Mouse (Mus musculus): Measurements from ENCODE around the gene A3galt2.
A peak's percentile ranks its signal among the peaks of the same experiment; 100 is the strongest.

Gene A3galt2

DNA sequence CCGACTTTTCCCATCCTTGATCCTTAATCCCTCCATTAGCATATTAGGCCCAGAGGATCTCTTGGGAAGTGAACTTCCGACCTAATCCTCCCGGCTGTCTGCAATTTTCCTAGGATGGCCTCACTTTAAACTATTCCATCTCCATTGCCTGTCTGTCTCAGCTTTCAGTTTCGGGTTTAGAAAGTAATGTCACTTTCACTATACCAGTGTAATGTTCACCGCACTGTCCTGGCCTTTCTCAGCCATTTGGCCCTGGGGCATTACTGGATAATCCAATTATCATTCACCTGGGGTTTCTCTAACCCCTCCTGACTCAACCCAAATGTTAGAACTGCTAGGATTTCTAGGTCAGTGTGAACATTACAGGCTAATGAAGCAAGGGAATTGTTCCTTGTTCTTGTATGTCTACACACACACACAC is 26.7 kb upstream of the A3galt2 start:
- DNase-seq (ENCODE audit: low spot score): peak; percentile 29

DNA sequence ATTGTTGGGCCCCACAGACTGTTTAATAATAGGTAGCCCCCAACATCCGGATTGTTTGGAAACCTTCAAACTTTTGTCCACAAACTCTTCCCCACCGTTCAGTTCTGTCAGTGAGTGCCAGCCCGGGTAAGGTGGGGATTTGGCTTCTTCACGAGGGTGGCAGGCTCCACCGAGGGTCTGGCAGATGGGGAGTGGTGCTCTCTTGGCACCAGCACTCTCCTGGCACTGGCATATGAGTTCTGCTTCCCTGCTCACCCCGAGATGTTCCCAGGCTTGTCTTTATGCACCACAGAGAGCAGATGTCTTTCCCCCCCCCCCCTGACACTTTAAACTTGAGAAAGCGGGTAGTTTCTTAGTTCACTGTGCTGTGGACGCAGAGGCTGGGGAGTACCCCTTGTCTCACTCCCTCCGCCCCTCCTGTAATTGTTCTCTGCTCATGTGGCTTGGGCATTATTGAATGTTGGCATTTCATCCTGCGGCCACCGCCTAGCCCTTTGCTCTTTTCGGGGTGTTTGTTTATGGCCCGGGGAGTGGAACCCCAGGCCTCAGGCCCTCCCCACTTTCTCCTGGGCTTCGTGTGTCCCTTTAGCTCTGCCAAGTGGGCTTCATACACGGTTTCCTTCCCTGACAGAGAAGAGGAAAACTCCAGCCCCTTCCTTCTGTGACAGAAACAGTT is 26.0 kb upstream of the A3galt2 start:
- DNase-seq (ENCODE audit: low spot score): no peak

- no peak for DNase-seq (ENCODE audit: low spot score)
These were observed 25.5 kb upstream of the A3galt2 start for GRCm38 (mm10) chr4:128729709-128730037.

- DNase-seq (ENCODE audit: low spot score): no peak
These were observed 24.9 kb upstream of the A3galt2 start for GRCm38 (mm10) chr4:128730271-128730670.

DNA sequence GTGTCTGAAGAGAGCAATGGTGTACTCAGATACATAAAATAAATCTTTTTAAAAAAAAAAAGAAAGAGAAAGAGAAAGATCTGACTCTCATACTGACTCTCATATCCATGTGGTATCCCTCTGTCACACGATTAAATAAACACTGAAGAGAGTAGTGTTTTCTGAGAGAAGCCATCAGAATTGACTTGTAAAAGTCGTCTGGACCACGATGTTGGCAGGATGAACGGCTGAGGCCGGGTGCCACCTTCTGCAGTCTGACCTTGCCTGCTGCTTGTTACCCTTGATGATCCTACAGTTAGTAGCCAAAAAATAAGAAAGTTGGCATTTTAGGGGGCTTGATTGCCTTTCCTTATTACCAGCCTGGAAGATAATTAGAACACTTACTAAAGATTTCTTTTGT is 22.4 kb upstream of the A3galt2 start:
- no peak for DNase-seq (ENCODE audit: low spot score)

DNA sequence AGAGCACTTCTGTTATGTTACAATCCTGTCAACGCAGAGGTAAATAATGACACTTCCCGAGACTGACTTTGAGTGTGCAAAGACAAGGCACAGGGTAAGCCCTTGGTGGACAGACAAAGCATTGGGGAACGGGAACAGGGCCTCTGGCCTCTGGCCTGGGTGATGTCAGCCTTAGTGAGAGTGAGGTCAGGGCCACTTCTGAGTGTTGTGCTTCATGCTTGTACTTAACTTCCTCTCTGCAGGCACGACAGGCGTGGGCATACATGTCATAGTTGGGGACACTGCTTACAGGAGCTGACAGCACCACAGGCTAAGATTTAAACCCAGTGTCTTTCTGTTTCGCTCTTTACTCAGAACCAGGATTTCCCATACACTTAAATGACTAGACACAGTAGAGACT is 21.7 kb upstream of the A3galt2 start:
- DNase-seq (ENCODE audit: low spot score): no peak

GRCm38 (mm10) chr4:128734217-128734616 is 20.9 kb upstream of the A3galt2 start:
- no peak for DNase-seq (ENCODE audit: low spot score)

DNA sequence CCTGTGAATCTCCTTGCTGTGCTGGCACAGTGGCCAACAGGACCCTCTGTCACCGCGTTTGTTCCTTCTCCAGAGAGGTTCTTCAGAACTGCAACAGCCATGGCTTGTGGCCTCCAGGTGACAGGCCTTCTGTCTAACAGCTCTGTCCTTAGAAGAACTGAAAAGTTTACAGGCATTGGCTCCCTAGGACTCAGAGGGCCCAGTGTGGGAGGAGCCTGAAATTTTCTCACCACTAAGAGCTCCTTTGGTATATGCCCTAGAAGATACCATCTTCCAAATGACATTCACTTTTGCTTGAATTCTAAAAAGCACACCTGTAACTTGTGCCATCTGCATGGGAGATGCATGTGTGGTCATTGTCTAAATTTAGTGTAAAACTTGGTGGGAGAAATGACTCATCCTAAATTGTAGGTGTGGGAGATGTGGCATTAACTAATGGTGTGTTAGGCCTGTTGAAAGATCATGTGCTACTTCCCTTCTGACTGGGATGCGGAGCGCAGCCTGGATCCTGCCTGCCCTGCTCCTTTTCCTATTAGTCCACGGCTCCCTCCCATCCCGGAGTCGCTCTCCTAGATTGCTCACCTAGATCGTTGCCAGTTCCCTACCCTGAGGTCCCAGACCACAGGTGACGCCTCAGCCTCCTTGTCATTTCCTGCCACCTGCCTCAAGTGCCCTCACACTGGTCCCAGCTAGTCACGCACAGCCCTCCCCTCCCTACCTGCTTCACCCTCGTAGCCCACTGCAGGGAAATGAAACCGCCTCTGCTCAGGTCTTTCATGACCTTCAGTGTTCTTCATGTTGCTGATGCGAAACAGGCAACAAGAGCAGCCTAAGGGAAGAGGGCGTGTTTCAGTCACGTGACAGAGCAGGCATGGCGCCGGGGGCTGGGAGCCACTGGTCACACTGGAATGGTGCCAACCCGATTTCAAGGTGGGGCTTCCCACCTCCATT is 20.2 kb upstream of the A3galt2 start:
- no peak for DNase-seq (ENCODE audit: low spot score)

DNA sequence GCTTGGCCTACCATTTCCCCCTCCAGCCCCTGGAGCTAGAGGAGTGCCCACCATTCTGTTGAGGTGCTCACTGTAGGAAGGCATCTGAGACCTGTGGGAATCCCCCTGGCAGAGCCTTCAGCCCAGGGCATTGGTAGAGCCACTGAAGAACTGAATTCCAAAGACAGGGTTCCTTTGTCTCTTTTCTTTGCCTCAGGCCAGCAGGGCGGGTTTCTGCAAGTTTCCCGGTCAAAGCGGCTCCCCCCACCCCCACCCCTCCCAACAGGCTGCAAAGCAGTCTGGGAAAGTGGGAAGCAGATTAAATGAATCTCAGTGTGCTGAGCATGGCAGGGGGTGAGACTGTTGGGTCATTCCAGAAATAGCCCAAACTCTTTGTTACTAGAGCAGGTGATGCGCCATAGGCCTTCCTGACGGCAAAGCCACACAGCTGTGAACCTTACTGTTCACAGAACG is 18.0 kb upstream of the A3galt2 start:
- DNase-seq (ENCODE audit: low spot score): no peak

DNA sequence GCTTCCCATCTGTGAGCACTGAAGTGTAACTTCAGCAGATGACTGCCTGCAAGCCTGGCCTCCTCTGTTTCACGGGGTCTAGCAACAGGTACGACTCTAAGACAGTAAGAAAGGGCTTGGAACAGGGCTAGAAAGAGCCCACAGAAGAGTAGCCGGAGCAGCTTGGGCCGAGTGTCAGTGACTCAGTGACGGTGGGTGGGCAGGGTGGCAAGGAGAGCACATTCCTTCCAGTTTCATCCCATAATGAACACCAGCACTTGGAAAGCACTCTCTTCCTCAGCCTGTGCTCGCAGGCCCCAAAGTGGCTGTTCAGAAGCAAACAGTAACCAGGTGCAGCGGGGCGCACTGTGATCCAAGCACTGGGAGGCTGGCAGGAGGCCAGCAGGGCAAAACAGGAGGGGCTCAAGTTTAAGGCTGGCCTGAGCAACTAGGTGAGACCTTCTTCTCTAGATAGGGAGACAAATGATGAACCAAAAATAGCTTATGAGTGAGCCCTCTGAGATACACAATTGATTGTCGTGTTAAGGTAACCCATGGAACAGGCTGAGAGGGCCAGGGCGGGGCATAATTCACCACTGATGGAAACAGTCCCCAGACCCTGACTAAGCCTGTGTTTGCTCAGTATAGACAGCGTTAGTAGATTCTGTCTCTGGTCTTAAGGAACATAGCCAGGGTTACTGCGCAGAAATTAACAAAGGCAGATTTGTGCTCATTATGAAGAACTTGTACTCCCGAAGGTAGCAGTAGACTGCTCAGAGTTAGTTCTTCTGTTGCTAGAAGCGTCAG is 17.1 kb upstream of the A3galt2 start:
- no peak for DNase-seq (ENCODE audit: low spot score)

DNA sequence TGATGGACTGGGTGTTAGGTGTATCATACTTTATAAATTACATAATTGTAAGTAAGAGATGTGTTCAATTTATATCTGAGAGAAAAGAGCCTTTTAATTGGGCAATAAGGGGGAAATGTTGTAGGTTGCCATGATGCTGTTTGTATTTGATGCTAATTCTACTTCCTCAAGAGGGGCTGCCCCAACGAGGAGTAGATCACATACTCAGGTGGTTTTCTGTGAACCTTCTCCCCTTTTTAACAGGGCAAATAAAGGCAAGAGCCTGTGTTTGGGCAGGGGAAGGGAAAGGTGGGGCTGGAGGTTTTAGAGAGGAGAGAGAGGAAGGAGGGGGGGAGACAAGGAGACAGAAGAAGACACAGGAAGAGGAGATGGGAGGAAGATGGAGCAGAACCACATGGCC is 14.3 kb upstream of the A3galt2 start:
- DNase-seq (ENCODE audit: low spot score): no peak

DNA sequence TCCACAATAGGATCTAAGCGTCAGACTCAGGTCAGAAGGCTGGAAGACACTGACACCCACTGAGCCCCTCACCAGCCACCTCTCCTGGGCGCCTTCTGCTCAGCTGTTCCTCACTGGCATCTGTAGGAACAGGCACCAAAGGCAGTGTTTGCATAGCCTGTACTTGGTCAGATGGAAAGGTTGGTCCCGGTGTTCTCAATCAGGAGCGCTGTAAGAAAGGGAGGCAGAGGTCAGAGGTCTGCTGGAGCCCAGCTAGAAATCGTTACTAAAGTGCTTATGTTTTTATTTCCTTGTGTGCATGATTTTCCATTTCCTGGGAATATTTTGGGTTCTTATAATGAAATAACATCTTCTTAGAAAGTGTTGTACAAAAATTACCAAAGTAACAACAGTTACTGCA is 13.3 kb upstream of the A3galt2 start:
- no peak for DNase-seq (ENCODE audit: low spot score)

DNA sequence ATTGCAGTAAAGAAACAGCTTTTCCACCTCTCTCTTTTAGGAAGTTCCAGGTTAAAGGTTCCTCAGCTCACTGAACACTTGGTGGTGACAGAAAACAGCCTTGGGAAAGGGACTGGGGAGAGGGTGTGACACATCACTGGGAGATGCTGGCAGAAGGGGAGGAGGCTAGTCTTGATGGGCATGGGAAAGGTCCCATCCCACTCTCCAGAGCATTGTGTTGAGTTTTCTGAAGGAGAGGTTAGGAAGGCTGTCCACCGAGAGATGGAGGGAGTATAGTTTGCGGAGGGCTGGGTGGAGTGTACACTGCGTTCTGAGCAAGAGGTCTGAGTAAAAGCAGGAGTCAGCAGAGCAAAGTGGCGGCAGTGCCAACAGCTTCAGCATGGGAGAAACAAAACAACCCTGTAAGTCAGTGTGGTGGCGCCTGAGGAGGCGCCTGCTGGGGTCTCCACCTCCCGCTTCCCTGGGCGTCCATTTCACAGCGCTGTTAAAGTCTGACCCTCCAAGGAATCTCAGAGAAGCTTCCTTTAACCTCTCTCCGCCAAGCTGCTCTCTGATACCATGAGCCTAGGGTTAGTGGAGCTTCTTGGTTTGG is 12.7 kb upstream of the A3galt2 start:
- DNase-seq (ENCODE audit: low spot score): no peak

DNA sequence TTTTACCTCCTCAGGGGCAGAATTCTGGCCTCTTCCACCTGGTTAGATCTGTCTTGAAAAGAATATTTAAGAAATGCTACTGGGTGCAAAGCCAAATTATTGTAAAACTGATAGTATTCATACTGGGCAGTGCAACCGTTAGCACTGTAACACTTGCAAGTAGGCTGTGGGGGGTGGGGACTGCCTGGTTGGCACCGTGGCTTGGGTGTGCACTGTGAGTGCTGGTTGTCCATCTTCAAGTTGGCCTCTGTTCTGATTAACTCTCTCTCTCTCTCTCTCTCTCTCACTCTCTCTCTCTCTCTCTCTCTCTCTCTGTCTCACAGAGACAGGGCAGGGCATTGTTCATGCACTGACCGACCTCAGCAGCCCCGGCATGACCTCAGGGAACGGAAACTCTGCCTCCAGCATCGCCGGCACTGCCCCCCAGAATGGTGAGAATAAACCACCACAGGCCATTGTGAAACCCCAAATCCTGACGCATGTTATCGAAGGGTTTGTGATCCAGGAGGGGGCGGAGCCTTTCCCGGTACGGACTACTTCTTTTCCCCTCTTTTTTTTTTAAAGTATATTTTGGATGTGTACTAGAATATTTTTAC is 12.0 kb upstream of the A3galt2 start:
- DNase-seq (ENCODE audit: low spot score): no peak

DNA sequence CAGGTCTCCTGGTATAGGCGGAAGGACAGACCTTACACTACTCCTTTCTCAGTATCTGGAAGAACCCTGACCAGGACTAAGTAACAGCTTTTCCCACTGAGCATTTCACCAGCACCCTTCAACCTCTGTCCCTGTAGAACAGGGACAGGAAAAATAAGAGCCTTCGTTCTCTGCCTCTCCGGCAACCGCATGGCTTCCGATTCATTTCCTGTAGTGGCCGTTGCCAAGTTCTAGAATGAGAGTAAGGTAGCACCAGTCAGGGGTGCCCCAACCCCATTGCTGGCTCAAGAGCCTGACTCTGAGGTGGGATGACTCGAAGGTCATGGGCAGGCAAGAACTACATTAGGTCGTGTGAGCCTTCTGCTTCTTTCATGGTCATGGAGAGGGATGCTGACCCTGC is 10.0 kb upstream of the A3galt2 start:
- no peak for DNase-seq (ENCODE audit: low spot score)

GRCm38 (mm10) chr4:128747614-128748270 is 7.4 kb upstream of the A3galt2 start:
- DNase-seq (ENCODE audit: low spot score): no peak

DNA sequence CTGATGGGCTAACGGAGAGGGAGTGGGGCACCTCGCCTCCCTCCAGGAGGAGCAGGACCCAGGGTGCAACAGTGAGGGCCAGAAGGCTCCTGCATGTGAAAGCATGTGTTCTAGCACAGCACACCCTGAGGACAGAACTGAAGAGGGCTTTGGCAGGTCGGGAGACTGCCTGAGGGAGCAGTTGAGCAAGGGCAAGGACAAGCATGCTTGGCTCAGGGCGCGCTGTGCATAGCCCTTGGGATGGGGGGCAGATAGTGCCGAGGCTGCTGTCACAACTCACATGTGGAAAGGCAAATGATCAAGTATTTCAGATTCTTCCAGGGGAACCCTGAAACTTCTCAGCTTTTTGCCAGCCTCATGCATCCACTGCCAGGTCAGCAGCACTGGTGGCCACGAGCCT is 6.9 kb upstream of the A3galt2 start:
- no peak for DNase-seq (ENCODE audit: low spot score)

DNA sequence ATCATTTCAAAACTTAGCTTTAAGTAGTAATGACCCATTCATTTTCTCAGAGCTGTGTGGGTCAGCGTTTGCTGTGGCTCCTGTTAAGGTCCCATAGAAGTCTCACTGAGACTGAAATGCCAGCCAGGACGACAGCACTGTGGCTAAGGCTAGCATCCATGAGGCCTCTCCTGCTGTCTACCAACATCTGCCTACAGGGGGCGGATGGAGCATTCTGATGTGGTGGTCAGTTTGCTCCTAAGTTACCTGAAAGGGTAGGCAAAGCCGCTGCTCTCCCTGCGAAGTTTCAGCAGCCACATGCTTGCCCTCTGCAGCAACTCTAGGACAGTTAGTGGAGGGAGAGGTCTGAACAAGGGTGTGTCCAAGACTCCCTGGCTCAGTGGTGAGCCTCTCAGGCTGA is 4.2 kb upstream of the A3galt2 start:
- DNase-seq (ENCODE audit: low spot score): no peak

DNA sequence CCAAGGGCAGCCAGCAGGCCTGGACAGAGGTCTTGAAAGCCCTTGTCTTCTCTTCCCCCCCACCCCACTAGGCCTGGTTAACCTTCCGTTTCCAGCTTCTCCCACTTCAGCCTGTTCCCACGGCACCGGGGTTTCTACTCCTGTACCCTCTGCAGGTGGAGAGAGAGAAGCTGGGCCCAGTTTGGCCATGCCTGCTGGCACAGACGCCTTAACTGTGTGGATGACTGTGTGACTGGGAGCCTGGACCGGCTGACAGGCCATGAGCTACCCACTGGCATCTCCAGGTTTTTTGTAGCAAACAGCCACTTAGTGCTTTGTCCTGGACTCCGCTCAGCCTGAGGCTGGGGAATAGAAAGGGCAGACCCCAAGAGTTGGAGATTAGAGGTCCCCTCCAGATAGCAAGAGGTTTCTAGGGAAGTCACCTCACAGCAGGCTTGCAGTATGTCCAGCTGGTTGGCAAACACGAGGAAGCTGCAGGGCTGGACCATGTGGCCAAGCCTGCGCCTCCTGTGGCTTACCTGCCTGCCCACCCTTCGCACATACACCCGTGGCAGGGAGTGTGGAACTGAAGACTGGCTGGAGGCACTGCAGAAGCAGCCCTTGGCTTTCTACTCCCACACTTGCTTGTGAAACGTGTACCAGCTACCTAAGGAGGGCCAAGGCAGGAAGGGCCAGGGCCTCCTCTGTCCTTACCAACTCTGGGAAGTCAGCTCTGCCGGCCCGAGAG is 3.0 kb upstream of the A3galt2 start:
- DNase-seq (ENCODE audit: low spot score): no peak

GRCm38 (mm10) chr4:128753571-128753970 is 1.6 kb upstream of the A3galt2 start:
- no peak for DNase-seq (ENCODE audit: low spot score)

GRCm38 (mm10) chr4:128755900-128756299 is 736 bp downstream of the A3galt2 start:
- no peak for DNase-seq (ENCODE audit: low spot score)
